Mouse (Mus musculus) forebrain, embryonic 16.5 days (tissue): ENCODE data around the gene Hist1h2ah. TPM values are rescaled to one million over a fixed set of nuclear protein-coding genes. Genes with fewer than 3 reads are reported as not detected.

ENCODE experiments used
- ATAC-seq: fragments of 200-750 bp; cut with Nextera tagmentation; 2 replicates; pipeline ENCODE4 v1.8.0; 2017; ENCODE audit warnings: mild to moderate bottlenecking, moderate library complexity
- H3K27ac ChIP-seq: fragments of 300-500 bp; sonication (generic); 2 replicates; pipeline ENCODE4 v1.5.1; 2014; ENCODE audit warnings: low read length, control low read depth
- H3K27me3 ChIP-seq: fragments of 300-500 bp; sonication (generic); replicated peaks from 2 replicates; pipeline ENCODE4 v1.6.1; 2014; ENCODE audit warnings: low read length; ENCODE audit not compliant: control insufficient read depth, insufficient read depth
- H3K36me3 ChIP-seq: fragments of 300-500 bp; sonication (generic); 2 replicates; pipeline ENCODE4 v1.6.1; 2014; ENCODE audit not compliant: control insufficient read depth, insufficient read depth
- H3K4me1 ChIP-seq: fragments of 300-500 bp; sonication (generic); replicated peaks from 2 replicates; pipeline ENCODE4 v1.6.1; 2014; ENCODE audit warnings: low read length; ENCODE audit not compliant: control insufficient read depth, insufficient read depth
- H3K4me2 ChIP-seq: fragments of 300-500 bp; sonication (generic); 2 replicates; pipeline ENCODE4 v1.6.1; 2014; ENCODE audit warnings: mild to moderate bottlenecking, low read length, control low read depth
- H3K4me3 ChIP-seq: fragments of 300-500 bp; sonication (generic); replicated peaks from 2 replicates; pipeline ENCODE4 v1.5.1; 2014; ENCODE audit warnings: mild to moderate bottlenecking, low read length, control low read depth
- H3K9ac ChIP-seq: fragments of 300-500 bp; sonication (generic); replicated peaks from 2 replicates; pipeline ENCODE4 v1.6.1; 2014; ENCODE audit warnings: low read depth, low read length, control low read depth
- H3K9me3 ChIP-seq: fragments of 300-500 bp; sonication (generic); 2 replicates; pipeline ENCODE4 v1.6.1; 2016; ENCODE audit warnings: low read length; ENCODE audit not compliant: control insufficient read depth
- WGBS: fragments of 180-500 bp; shearing (Covaris S2); extraction: QIAGEN DNeasy Blood & Tissue Kit; methylation state at CpG from one replicate; pipeline ENCODE4 v1.1.7; 2014; 5-methylcytosine and 5-hydroxymethylcytosine counted together
- polyA plus RNA-seq: library from polyadenylated mRNA; unstranded; fragments of >200 nt; fragmentation: Nextera tagmentation; extraction: Ambion mirVana; gene quantifications from 2 replicates; pipeline ENCODE4 v1.2.1, GENCODE M21; 2015

The Hist1h2ah gene
- polyA plus RNA-seq, 1 experiment from 2014 or later: not detected

DNA sequence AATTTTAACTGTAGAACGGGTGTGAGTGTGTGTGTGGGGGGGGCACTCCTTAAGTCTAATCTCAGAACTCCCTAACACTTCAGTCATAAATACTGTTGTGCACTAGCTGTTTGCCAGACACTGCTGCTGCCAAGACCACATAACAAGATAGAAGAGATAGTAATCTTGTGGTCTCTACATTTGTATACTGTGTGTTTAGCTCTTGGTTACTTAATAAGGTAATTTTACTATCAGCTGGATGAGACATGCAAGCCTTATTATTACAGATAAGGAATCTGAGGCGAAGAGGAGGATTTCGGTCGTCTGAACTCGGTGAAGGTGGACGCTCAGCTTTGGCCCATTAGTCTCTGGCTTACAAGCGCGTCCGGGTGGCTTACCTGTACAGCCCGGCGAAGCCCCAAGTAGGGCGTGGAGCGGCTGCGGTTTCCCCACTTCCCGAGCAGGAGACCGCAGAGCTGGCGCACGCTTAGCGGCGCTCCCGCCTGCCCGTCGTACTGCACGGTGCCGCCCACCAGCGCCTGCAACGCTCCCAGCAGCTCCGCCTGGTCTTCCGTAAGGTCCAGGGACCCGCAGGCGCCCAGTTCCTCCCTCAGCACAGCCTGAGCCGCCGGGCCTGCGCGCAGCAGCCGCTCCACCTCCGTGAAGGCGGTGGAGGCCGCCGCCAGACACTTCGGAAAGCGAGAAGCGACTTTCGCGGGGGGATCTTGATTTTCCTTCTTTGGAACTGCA lies 29.6 kb downstream of the Hist1h2ah start:
- Histone ChIP-seq H3K9ac (peak overlapping the region; percentile 47), H3K4me3 (peak overlapping the region; percentile 49), H3K36me3 (no peaks in the 10 kb centered on the region), H3K4me2 (peak overlapping the region; percentile 85), H3K4me1 (peaks cover 16% of the 10 kb centered on the region), H3K27ac (no peak overlapping the region), H3K27me3 (peaks cover 85% of the 10 kb centered on the region), H3K9me3 (no peaks in the 10 kb centered on the region)
- WGBS: under 1% methylated on average over 45 of the region's 45 CpGs
- ATAC-seq: peak; percentile 86

DNA sequence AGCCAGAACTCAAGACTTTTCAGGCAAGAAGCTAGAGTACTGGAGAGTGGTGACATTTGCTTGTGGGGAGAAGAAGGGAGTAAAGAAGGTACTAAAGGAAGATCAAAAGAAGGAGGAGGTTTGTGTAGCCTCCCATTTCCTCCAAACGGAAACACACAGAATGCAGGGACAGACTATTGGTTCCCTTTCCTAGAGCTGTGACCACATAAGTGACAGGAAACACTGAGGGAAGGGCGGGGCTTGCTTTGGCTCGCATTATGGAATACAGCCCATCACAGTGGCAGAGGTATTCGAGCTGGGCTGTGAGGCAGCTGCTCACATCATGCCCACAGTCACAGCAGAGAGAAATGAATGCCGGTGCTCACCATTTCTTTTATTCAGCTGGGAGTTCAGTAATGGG lies 33.5 kb downstream of the Hist1h2ah start:
- Histone ChIP-seq H3K9me3 (no peaks in the 10 kb centered on the region), H3K4me3 (no peak overlapping the region), H3K27ac (no peak overlapping the region), H3K4me1 (peaks cover 18% of the 10 kb centered on the region), H3K9ac (no peak overlapping the region), H3K27me3 (peaks cover 85% of the 10 kb centered on the region), H3K36me3 (no peaks in the 10 kb centered on the region), H3K4me2 (no peak overlapping the region)
- no peak for ATAC-seq
- WGBS: 25% methylated on average over 5 of the region's 5 CpGs

DNA sequence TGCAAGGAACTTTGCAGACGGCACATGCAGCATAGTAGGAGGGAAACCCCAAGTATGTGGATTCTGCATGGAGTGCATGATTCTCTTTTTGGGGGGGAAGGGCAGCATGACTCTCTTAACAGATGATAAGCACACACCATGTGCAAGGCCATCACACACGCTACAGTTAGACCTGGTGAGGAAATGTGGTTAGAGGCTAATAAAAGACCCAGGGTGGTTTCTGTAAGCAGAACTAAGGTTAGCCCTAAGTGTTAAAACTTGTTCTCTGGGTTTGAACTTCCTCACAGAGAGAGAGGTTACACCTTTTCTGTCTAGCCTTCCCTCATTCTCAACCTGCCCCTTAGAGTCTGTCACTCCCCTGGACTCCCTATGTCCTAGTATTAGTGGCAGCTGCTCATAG lies 34.0 kb downstream of the Hist1h2ah start:
- 56% methylated on average over 2 of the region's 2 CpGs for WGBS
- ATAC-seq: no peak
- Histone ChIP-seq H3K36me3 (no peaks in the 10 kb centered on the region), H3K9ac (no peak overlapping the region), H3K4me3 (no peak overlapping the region), H3K27ac (no peak overlapping the region), H3K9me3 (no peaks in the 10 kb centered on the region; the same call in 1 of the 2 replicates), H3K4me2 (no peak overlapping the region), H3K4me1 (peaks cover 13% of the 10 kb centered on the region), H3K27me3 (peaks cover 84% of the 10 kb centered on the region)

DNA sequence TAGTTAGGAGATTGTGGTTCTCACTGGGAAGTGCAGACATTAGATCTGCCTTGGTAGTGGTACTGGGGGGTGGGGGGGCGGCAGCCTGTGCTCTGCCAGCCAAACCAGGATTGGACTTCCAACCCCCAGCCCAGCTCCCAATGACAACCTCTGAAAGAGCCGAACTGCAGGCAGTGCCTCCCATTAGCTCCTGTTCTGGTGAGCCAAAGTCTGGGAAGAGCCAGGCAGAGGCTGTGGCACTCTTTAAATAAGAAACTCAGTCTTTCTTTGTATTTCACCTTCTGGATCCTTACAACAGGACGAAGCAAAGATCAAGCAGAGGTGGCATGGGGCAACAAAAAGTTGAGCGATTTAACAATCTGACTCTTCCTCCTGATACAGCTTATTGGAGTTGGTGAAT lies 36.2 kb downstream of the Hist1h2ah start:
- H3K9me3 ChIP-seq: no peaks in the 10 kb centered on the region; the same call in 1 of the 2 replicates
- H3K27ac ChIP-seq: no peak overlapping the region
- H3K4me1 ChIP-seq: peaks cover 12% of the 10 kb centered on the region
- ATAC-seq: no peak
- H3K36me3 ChIP-seq: no peaks in the 10 kb centered on the region
- WGBS: 34% methylated on average over 4 of the region's 4 CpGs
- peaks cover 83% of the 10 kb centered on the region for H3K27me3 ChIP-seq
- no peak overlapping the region for H3K9ac ChIP-seq
- no peak overlapping the region for H3K4me2 ChIP-seq
- no peak overlapping the region for H3K4me3 ChIP-seq

DNA sequence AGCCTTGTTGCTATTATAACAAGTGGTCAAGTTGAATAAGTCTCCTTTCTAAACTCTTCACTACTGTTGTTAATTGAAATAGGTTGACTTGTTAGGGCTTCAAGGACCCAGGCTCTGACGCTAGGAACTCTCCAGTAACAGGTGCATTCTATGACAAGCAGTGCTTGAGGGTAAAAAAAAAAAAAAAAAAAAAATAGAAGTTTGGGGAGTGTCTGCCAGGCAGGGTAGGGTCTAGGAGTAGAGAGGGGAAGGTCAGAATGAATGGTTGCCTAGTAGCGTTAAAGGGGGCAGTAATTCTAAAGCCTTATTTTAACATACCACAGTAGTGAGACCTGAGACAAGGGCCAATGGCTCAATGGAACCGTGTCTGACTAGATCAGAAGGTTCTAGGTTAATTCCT lies 37.0 kb downstream of the Hist1h2ah start:
- Histone ChIP-seq H3K9me3 (no peaks in the 10 kb centered on the region; the same call in 1 of the 2 replicates), H3K27ac (no peak overlapping the region), H3K4me2 (no peak overlapping the region), H3K9ac (no peak overlapping the region), H3K27me3 (peaks cover 80% of the 10 kb centered on the region), H3K4me1 (peaks cover 12% of the 10 kb centered on the region), H3K4me3 (no peak overlapping the region), H3K36me3 (no peaks in the 10 kb centered on the region)
- 19% methylated on average over 3 of the region's 3 CpGs for WGBS
- ATAC-seq: no peak

DNA sequence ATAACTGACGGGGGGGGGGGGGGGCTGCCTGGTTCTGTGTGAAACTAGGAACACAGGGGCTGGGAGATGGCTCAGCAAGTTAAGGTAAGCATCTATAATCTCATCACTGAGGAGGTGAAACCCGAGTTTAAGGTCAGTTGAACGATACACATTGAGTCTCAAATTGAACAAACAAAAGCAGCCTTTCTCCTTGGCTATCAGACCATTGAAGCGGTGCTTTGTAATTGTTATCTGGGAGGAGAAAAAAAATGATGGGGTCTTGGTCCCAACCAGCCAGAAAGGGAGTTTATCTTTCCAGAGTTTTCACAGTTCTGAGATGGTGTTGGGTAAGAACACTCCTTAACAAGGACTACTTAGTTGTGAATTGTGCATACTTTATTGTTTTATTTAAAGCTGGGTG lies 37.5 kb downstream of the Hist1h2ah start:
- Histone ChIP-seq H3K27me3 (peaks cover 74% of the 10 kb centered on the region), H3K36me3 (no peaks in the 10 kb centered on the region), H3K4me3 (no peak overlapping the region), H3K4me1 (peaks cover 12% of the 10 kb centered on the region), H3K27ac (no peak overlapping the region), H3K9me3 (no peaks in the 10 kb centered on the region; the same call in 1 of the 2 replicates), H3K9ac (no peak overlapping the region), H3K4me2 (no peak overlapping the region)
- WGBS: 7% methylated on average over 4 of the region's 4 CpGs
- no peak for ATAC-seq

DNA sequence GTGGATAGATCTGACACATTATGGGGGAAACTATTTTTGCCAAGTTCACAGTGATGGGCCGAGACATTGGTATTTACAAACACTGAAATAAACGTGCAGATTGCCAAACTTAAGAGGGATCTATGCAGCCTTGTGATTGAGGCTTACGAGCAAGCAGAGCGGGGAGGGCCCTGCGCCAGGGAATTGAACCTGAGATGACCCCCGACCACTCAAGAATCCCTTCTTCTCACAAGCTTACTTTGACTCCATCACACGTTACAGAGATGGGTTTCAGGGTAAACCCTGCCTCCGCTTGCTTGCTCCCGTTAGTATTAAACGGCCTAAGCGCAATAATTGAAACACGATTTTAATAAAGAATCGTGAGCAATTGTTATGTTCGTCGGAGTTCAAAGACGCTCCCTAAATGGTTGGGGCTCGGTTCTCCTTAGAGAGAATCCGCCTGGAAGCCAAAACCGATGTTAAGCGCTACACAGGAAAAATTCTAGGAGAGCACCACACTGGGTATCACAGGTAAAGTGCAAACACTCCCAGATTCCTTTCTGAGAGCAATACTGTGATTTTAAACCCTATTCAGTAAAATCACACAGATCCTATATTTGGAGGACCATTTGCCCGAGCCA lies 38.1 kb downstream of the Hist1h2ah start:
- H3K27ac ChIP-seq: no peak overlapping the region
- H3K36me3 ChIP-seq: no peaks in the 10 kb centered on the region
- H3K4me3 ChIP-seq: peak overlapping the region; percentile 14; the same call in 1 of the 2 replicates
- H3K27me3 ChIP-seq: peaks cover 68% of the 10 kb centered on the region
- 2% methylated on average over 21 of the region's 21 CpGs for WGBS
- H3K4me1 ChIP-seq: peaks cover 12% of the 10 kb centered on the region
- ATAC-seq: no peak
- H3K9ac ChIP-seq: no peak overlapping the region
- H3K4me2 ChIP-seq: peak overlapping the region; percentile 23; the same call in 1 of the 2 replicates
- H3K9me3 ChIP-seq: no peaks in the 10 kb centered on the region; the same call in 1 of the 2 replicates

DNA sequence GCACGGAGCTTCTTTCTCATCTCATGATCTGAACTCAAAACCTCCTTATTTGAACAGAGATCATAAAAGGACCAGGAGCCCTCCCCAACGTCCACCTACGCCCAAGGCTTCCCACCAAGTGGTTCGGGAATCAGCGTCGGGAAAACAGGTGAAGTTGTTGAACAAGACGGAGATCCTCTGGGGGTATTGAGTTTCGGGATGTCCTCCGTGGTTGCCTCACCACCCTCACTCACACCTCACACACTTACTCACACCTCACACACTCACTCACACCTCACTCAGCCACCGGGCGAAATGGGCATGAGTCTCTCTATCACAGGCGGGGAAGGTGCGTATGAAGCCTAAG lies 38.6 kb downstream of the Hist1h2ah start:
- Histone ChIP-seq H3K27ac (no peak overlapping the region), H3K9ac (no peak overlapping the region), H3K4me1 (peaks cover 12% of the 10 kb centered on the region), H3K4me2 (peak overlapping the region; percentile 23; the same call in 1 of the 2 replicates), H3K36me3 (no peaks in the 10 kb centered on the region), H3K9me3 (no peaks in the 10 kb centered on the region; the same call in 1 of the 2 replicates), H3K27me3 (peaks cover 64% of the 10 kb centered on the region), H3K4me3 (0 out of 2 replicates have a peak overlapping the region, but pooled peaks have one; percentile 14)
- ATAC-seq: no peak
- WGBS: 2% methylated on average over 13 of the region's 13 CpGs

DNA sequence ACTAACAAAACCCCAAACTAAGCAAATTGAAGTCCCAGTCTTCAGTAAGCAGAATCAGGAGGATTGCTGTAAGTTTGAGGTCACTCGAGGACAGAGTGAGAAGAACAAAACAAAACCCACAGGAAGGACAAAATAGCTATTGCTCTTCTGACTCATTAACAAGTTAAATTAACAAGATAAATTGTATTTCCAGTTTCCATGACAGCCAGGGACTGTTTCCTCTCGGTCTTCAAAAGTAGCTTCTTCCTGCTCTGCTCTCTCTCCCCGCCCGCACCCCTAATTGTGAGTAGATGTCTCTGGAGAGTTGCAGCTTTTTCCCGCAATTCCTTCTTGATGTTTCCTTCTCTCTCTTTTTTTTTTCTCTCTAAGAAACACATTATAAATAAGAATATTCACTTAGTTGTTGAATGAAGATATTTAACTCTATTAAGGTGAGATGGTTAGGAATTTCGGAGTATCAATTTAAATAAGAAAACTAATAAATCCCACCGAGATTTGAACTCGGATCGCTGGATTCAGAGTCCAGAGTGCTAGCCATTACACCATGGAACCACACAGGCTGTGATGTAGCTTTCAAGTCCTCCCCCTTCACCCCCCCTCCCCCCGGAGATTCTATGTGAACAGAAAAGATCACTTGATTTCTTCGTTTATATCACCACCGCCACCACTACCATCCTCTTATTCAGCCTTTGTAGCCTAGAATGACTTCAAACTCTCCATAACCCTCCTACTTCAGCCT lies 39.1 kb downstream of the Hist1h2ah start:
- 1% methylated on average over 12 of the region's 12 CpGs for WGBS
- Histone ChIP-seq H3K4me1 (peaks cover 12% of the 10 kb centered on the region), H3K4me3 (no peak overlapping the region), H3K4me2 (peak overlapping the region; percentile 16; the same call in 1 of the 2 replicates), H3K9ac (no peak overlapping the region), H3K9me3 (no peaks in the 10 kb centered on the region; the same call in 1 of the 2 replicates), H3K27me3 (peaks cover 60% of the 10 kb centered on the region), H3K36me3 (no peaks in the 10 kb centered on the region), H3K27ac (no peak overlapping the region)
- no peak for ATAC-seq
